Mouse (Mus musculus) embryonic facial prominence, embryonic 13.5 days (tissue): ENCODE measurements around the gene Wnt8b. TPM values are rescaled to one million over a fixed set of nuclear protein-coding genes. Genes with fewer than 3 reads are reported as not detected.
"Not testable (repeated sequence)": the region's sequence is repeated elsewhere in the genome, so short reads cannot be mapped to it uniquely, and the experiment has no call there.

Experiments used
- ATAC-seq: fragments of 200-750 bp; cut with Nextera tagmentation; 2 replicates; pipeline ENCODE4 v1.8.0; 2017; ENCODE audit warnings: low read depth; ENCODE audit not compliant: insufficient number of reproducible peaks, insufficient read depth, low FRiP score, low TSS enrichment
- H3K27ac ChIP-seq: fragments of 300-500 bp; sonication (generic); 2 replicates; pipeline ENCODE4 v1.5.1; 2015; ENCODE audit warnings: moderate library complexity, mild to moderate bottlenecking, inconsistent platforms
- H3K27me3 ChIP-seq: fragments of 300-500 bp; sonication (generic); 2 replicates; pipeline ENCODE4 v1.6.1; 2015; ENCODE audit warnings: mild to moderate bottlenecking, inconsistent platforms
- H3K36me3 ChIP-seq: fragments of 300-500 bp; sonication (generic); 2 replicates; pipeline ENCODE4 v1.6.1; 2015; ENCODE audit warnings: mild to moderate bottlenecking, inconsistent platforms
- H3K4me1 ChIP-seq: fragments of 300-500 bp; sonication (generic); 2 replicates; pipeline ENCODE4 v1.6.1; 2015; ENCODE audit warnings: inconsistent platforms
- H3K4me2 ChIP-seq: fragments of 300-500 bp; sonication (generic); 2 replicates; pipeline ENCODE4 v1.6.1; 2015; ENCODE audit warnings: moderate library complexity, mild to moderate bottlenecking, inconsistent platforms
- H3K4me3 ChIP-seq: fragments of 300-500 bp; sonication (generic); 2 replicates; pipeline ENCODE4 v1.5.1; 2015; ENCODE audit warnings: mild to moderate bottlenecking, inconsistent platforms
- H3K9ac ChIP-seq: fragments of 300-500 bp; sonication (generic); 2 replicates; pipeline ENCODE4 v1.6.1; 2015; ENCODE audit warnings: mild to moderate bottlenecking, inconsistent platforms
- H3K9me3 ChIP-seq: fragments of 300-500 bp; sonication (generic); 2 replicates; pipeline ENCODE4 v1.6.1; 2016; ENCODE audit warnings: inconsistent platforms
- WGBS: fragments of 180-500 bp; shearing (Covaris S2); methylation state at CpG from one replicate; pipeline ENCODE4 v1.1.7; 2015; ENCODE audit warnings: mixed read lengths; 5-methylcytosine and 5-hydroxymethylcytosine counted together
- polyA plus RNA-seq: library from polyadenylated mRNA; unstranded; fragments of >200 nt; fragmentation: Nextera tagmentation; extraction: Ambion mirVana; gene quantifications from 2 replicates; pipeline ENCODE4 v1.2.1, GENCODE M21; 2015

The Wnt8b gene
- 0.21 and 0.25 TPM in 2 replicates for polyA plus RNA-seq

DNA sequence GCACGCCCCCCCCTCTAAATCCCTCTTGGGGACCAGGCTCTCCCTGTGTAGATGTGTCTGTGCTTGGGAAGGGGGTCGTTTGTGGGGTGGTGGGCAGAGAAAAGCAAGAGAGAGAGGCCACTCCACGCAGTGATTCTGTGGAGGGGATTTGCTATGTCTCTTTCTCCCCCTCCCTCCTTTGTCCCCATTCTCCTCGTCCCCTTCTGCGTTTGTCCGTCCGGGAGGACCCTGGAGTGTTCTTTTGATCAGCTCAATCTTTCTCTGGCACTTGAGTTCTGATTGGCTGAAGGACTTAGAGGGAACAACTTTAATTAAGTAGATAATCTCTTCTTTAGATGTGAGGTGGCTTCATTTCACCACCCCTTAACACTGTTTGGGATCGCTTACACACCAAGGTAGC is at the start of gene Wnt8b:
TSS of gene Wnt8b (plus strand) at position 345 of the 400 bp plus-strand sequence.
- 22% methylated on average over 8 of the region's 8 CpGs for WGBS
- Histone ChIP-seq H3K9ac (no peak within 1 kb of the TSS), H3K9me3 (no peaks in the 10 kb centered on the region), H3K4me3 (no peak within 1 kb of the TSS), H3K27ac (no peak within 1 kb of the TSS), H3K4me1 (no peaks in the 10 kb centered on the region), H3K27me3 (peaks cover 46% of the 10 kb centered on the region), H3K36me3 (no peaks in the 10 kb centered on the region), H3K4me2 (no peak within 1 kb of the TSS)
- ATAC-seq = no peak

DNA sequence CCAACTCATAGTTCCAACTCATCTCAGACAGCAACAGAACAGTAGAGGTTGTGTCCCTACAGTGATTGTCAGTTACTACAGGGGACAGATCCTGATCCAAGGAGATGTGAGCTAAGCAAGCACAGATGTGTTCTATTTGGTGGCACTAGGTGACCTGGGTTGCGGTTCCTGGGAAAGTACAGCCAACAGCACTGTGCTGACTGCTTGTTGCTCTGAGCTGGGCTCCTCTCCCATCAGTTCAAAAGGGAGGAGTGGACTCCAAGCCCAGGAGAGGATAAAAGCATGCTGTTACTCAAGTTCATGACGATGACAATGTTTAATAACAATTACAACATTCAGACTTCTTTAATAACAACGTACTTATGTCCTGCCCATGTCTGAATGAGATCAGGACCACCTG is 47.5 kb upstream of the Wnt8b start:
- Histone ChIP-seq H3K27me3 (no peaks in the 10 kb centered on the region), H3K36me3 (no peaks in the 10 kb centered on the region), H3K4me1 (no peaks in the 10 kb centered on the region), H3K9me3 (no peaks in the 10 kb centered on the region), H3K4me2 (no peak overlapping the region), H3K4me3 (no peak overlapping the region), H3K9ac (no peak overlapping the region), H3K27ac (no peak overlapping the region)
- WGBS = 85% methylated on average over 3 of the region's 3 CpGs
- no peak for ATAC-seq

DNA sequence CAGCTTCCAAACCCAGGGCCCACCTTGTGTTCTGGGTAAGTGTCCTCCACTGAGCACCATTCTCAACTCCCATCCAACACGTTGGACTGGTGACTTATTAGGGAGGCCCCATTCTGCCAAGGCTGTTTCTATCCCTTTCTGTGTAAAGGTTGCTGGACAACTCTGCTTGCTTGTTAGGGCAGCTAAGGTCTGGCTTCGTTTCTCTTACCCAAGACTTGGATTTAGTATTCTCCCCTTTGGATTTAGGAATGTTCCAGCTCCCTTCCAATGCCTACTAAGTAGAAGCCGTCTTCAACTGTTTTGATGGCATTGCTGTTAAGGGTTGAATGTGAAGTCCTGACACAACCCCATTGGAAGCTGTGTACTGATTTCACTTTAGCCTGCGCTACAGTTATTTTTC is 45.3 kb upstream of the Wnt8b start:
- Histone ChIP-seq H3K36me3 (no peaks in the 10 kb centered on the region), H3K4me2 (no peak overlapping the region), H3K27me3 (no peaks in the 10 kb centered on the region), H3K9ac (no peak overlapping the region), H3K27ac (no peak overlapping the region), H3K9me3 (no peaks in the 10 kb centered on the region), H3K4me3 (no peak overlapping the region), H3K4me1 (no peaks in the 10 kb centered on the region)
- no peak for ATAC-seq
- WGBS = 83% methylated on average over 4 of the region's 4 CpGs

DNA sequence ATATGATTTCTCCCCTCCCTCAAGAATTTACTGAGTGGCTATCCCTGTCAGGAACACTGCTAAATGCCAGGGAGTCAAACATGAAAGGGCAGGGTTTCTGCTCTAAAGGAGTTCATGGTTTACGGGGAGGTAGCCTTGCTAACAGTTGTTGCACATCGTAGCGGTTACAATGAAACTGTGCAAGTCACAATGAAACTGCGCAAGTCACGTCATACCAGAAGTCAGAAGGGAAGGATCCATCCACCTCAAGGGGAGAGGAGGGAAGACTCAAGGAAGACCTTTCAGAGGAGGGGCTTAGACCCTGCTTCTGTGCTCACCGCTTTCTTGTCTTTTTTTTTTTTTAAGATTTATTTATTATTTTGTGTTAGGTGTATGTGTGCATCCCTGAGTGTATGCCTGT is 38.4 kb upstream of the Wnt8b start:
- no peaks in the 10 kb centered on the region; the same call in 1 of the 2 replicates for H3K4me1 ChIP-seq
- 81% methylated on average over 6 of the region's 6 CpGs for WGBS
- H3K4me3 ChIP-seq = no peak overlapping the region
- no peak overlapping the region for H3K4me2 ChIP-seq
- no peak overlapping the region for H3K27ac ChIP-seq
- no peak for ATAC-seq
- no peaks in the 10 kb centered on the region for H3K9me3 ChIP-seq
- H3K27me3 ChIP-seq = no peaks in the 10 kb centered on the region
- no peak overlapping the region for H3K9ac ChIP-seq
- no peaks in the 10 kb centered on the region for H3K36me3 ChIP-seq

DNA sequence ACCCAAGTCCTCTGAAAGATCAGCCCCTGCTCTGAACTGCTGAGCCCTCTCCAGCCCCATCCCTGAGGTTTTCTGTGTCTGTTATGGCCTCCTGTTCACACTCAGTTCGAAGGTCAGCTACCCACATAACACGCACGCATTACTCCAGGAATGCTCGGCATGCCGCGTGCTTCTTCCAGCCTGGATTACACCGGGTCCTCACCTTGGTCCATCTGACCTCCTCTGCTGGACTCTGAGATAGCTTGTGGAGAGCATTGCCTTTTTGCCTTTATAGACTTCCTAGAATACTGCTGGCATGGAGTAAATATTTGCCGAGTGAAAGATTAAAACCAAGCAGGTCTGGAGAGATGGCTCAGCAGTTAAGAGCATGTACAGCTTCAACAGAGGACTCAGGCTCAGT is 37.9 kb upstream of the Wnt8b start:
- no peaks in the 10 kb centered on the region for H3K9me3 ChIP-seq
- H3K36me3 ChIP-seq = no peaks in the 10 kb centered on the region
- H3K4me3 ChIP-seq = no peak overlapping the region
- no peak overlapping the region for H3K4me2 ChIP-seq
- no peaks in the 10 kb centered on the region; the same call in 1 of the 2 replicates for H3K4me1 ChIP-seq
- ATAC-seq = no peak
- no peak overlapping the region for H3K27ac ChIP-seq
- no peaks in the 10 kb centered on the region for H3K27me3 ChIP-seq
- WGBS = 85% methylated on average over 8 of the region's 8 CpGs
- H3K9ac ChIP-seq = no peak overlapping the region

DNA sequence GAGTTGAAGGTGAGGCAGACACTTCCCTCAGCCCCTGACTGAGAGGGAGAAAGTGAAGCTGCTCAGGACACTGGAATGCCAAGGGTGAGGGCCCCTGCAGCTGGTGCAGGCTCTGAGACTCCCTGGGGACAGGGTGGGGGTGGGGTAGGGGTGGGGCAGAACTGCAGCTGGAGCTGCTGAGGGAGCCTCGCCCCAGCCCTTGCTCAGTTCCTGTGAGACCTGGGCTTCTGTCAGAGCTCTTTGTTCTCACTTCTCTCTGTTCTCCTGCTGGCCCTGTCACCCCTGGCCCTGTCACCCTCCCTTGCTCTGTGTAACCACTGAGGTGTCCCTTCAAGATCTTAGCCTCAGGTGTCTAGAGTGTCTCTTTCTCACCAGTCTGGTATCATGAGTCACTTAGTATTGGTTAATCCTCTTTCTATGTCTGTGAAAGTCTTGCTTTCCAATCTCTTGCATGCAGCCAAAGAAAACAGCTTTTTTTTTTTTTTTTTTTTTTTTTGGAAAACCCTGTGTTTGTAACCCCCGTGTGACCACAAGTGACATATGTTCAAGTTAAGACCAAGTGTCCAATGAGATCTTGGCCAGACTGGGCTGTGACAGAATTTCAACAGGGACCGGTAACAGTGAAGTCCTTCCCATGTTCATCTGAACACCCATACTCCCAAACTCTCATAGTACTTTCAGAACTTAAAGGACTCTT is 35.8 kb upstream of the Wnt8b start:
- H3K4me3 ChIP-seq = no peak overlapping the region
- no peaks in the 10 kb centered on the region for H3K36me3 ChIP-seq
- H3K27me3 ChIP-seq = no peaks in the 10 kb centered on the region
- no peak overlapping the region for H3K9ac ChIP-seq
- H3K9me3 ChIP-seq = no peaks in the 10 kb centered on the region
- H3K27ac ChIP-seq = no peak overlapping the region
- no peak for ATAC-seq
- H3K4me2 ChIP-seq = no peak overlapping the region
- peaks cover 4% of the 10 kb centered on the region; the same call in 1 of the 2 replicates for H3K4me1 ChIP-seq
- WGBS = 55% methylated on average over 3 of the region's 3 CpGs

DNA sequence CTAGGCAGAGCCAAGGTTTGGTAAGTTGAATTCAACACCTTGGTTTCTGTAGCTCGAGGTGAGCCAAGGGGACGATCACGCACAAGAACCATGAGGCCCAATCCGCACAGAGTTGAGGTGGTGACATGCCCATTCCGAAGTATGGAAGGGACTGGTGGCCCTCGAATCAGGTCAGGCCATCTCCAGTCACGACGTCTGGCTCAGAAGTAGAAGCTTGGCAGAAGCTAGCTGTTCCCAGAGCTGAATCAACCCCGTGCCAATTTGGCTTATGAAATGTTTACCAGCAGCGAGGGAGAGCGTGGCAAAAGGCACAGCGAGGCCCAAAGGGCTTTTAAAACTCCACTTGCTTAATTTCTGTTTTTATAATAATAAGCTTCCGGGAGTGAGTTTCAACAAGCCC is 34.6 kb upstream of the Wnt8b start:
- H3K27me3 ChIP-seq = no peaks in the 10 kb centered on the region
- no peak for ATAC-seq
- 85% methylated on average over 13 of the region's 13 CpGs for WGBS
- H3K4me3 ChIP-seq = no peak overlapping the region
- no peak overlapping the region for H3K4me2 ChIP-seq
- no peak overlapping the region for H3K9ac ChIP-seq
- no peaks in the 10 kb centered on the region for H3K36me3 ChIP-seq
- no peaks in the 10 kb centered on the region for H3K9me3 ChIP-seq
- peaks cover 4% of the 10 kb centered on the region; the same call in 1 of the 2 replicates for H3K4me1 ChIP-seq
- H3K27ac ChIP-seq = no peak overlapping the region

DNA sequence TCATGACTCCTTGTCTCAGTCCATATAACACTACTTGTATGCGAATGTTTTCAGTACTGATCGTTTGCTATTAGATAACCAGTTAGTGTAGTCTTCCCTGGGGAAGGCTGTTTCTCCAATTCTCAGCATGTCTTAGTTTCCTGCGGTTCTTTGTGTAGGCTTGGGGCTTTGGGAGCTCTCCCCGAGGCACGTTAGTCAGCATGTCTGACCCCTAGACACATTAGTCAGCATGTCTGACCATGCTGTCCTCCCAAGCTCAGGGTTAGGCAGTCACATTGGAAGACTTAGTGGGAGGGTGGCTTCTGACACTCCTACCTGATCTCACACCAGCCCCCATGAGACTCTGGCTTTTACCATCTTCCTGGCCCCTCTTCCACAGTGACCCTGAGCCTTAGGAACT is 32.8 kb upstream of the Wnt8b start:
- WGBS = 82% methylated on average over 5 of the region's 5 CpGs
- Histone ChIP-seq H3K36me3 (no peaks in the 10 kb centered on the region), H3K9ac (no peak overlapping the region), H3K27ac (no peak overlapping the region), H3K9me3 (no peaks in the 10 kb centered on the region), H3K4me1 (peaks cover 4% of the 10 kb centered on the region; the same call in 1 of the 2 replicates), H3K4me2 (no peak overlapping the region), H3K27me3 (no peaks in the 10 kb centered on the region), H3K4me3 (no peak overlapping the region)
- ATAC-seq = no peak

DNA sequence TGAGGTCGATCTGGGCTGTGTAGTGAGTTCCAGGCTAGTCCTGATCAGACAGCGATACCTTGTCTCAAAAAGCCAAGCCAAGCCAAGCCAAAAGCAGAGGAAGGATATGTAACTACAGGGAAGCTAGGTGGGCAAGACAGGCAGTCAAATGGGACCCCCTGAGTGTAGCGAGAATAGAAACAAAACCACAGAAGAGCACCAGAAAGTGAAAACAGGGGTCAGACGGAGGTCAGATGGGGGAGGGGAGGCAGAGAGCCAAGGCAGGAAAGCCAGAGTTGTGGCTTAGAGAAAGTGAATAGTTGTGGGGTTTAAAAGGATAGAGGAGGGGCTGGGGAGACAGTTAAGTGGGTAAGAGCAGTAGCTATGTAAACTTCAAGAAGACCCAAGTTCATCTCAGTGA is 31.8 kb upstream of the Wnt8b start:
- WGBS = 52% methylated on average over 4 of the region's 4 CpGs

DNA sequence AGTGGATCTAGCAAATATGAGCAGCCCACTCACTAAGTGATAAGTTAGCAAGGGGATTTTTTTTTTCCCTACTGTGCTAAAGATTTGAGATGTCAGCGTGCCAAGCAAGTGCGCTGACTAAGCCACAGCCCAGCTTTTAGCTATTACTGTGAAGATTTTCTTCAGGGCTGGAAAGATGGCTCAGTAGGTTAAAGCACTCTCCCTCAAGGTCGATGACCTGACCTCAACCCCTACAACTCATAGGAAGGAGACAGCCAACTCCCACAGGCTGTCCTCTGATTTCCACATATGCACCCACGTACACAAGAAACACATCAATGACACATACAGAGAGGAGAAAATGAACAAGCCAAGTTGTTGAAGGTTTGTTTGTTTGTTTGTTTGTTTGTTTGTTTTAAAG is 31.1 kb upstream of the Wnt8b start:
- Histone ChIP-seq H3K4me2 (no peak overlapping the region), H3K9ac (no peak overlapping the region), H3K36me3 (no peaks in the 10 kb centered on the region), H3K9me3 (no peaks in the 10 kb centered on the region; the same call in 1 of the 2 replicates), H3K27me3 (no peaks in the 10 kb centered on the region), H3K4me3 (no peak overlapping the region), H3K27ac (no peak overlapping the region), H3K4me1 (peaks cover 4% of the 10 kb centered on the region; the same call in 1 of the 2 replicates)
- WGBS = 82% methylated on average over 4 of the region's 4 CpGs
- no peak for ATAC-seq

More for the DNA sequence above, 31.8 kb upstream of the Wnt8b start:
- Histone ChIP-seq H3K36me3 (no peaks in the 10 kb centered on the region), H3K9ac (no peak overlapping the region), H3K4me1 (peaks cover 4% of the 10 kb centered on the region; the same call in 1 of the 2 replicates), H3K4me3 (no peak overlapping the region), H3K9me3 (no peaks in the 10 kb centered on the region), H3K27me3 (no peaks in the 10 kb centered on the region), H3K27ac (no peak overlapping the region), H3K4me2 (no peak overlapping the region)
- no peak for ATAC-seq

DNA sequence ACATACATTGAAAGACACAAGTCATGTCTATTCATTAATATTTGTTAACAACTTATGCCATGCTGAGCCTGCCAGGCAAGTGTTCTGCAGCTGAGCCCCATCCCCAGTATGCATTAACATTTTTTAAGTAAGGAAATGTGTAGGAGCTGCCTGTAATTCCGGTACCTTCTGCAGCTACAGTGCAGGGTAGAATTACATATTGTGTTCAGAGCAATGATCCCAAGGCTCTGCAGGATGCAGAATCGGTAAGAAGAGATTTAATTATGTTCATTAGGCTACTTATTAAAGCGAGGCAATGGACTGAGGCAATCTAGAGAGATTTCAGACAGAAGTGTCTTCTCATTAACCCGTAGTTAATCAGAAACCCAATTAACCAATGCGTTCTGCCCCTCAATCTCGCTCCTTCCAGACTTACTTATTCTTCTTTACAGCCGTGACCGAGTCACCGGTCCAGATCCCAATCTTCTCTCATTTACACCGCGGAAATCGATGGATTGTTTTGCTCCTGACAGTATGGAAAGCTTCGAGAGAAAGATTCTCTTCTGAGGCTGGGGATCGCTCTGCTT is 27.2 kb upstream of the Wnt8b start:
- ATAC-seq, H3K27me3 ChIP-seq, H3K36me3 ChIP-seq, H3K9ac ChIP-seq, H3K4me2 ChIP-seq, H3K4me1 ChIP-seq, H3K9me3 ChIP-seq, H3K27ac ChIP-seq, H3K4me3 ChIP-seq: not testable (repeated sequence)
- 65% methylated on average over 14 of the region's 14 CpGs for WGBS

DNA sequence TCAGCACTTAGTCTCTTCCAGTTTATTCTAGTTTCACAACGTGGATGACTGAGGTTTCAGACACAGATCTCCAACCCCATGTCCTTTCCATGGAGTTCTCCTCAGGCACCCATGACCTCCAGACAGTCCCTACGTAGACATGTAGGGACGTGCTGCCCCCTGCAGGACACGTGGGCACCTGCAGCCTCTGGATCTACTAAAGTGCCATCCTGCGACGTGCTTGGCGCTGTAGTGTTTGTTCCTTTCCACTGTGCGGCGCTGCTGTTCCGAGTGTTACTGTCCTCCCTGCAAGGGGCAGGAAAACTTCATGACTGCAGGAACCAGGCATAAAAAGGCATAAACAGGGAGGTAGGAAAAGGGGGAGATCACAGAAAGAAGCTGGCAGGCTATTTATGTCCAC is 19.1 kb upstream of the Wnt8b start:
- Histone ChIP-seq H3K27ac (no peak overlapping the region), H3K27me3 (no peaks in the 10 kb centered on the region; the same call in 1 of the 2 replicates), H3K4me1 (peaks cover 6% of the 10 kb centered on the region; the same call in 1 of the 2 replicates), H3K36me3 (no peaks in the 10 kb centered on the region), H3K9me3 (no peaks in the 10 kb centered on the region), H3K4me3 (no peak overlapping the region), H3K9ac (no peak overlapping the region), H3K4me2 (no peak overlapping the region)
- ATAC-seq = no peak; the same call in 1 of the 2 replicates
- 2% methylated on average over 10 of the region's 10 CpGs for WGBS
